Mouse (Mus musculus) stomach, postnatal 0 days (tissue): ENCODE results near the gene Ss18l1.

Source experiments
- CTCF ChIP-seq: IDR thresholded peaks from 2 replicates; pipeline ENCODE4 v1.5.1; 2016; ENCODE audit warnings: antibody characterized with exemption, low read depth, mild to moderate bottlenecking, moderate library complexity
- EP300 ChIP-seq: optimal IDR thresholded peaks from 2 replicates; pipeline ENCODE3; 2016; ENCODE audit warnings: antibody characterized with exemption

- no peak for TF ChIP-seq EP300
- TF ChIP-seq CTCF: no peak
Measured at GRCm38 (mm10) chr2:180063338-180064131, 21.2 kb downstream of the Ss18l1 start.
